Mouse (Mus musculus) CH12.LX (cell line): Measurements from ENCODE around the gene Pithd1.

Experiments
- CTCF ChIP-seq, 2 experiments: IDR thresholded peaks in 1 of 2; conservative IDR thresholded peaks in 1 of 2; 2 replicates each; pipeline ENCODE4 v1.5.1; 2011 to 2012; ENCODE audit warnings: low read depth in 2 of 2, low read length in 2 of 2, improper control_type of control experiment in 1 of 2, inconsistent platforms in 1 of 2, mild to moderate bottlenecking in 1 of 2, moderate library complexity in 1 of 2
- EP300 ChIP-seq: IDR thresholded peaks from 2 replicates; pipeline ENCODE4 v1.6.1; 2011; ENCODE audit warnings: low read length, improper control_type of control experiment
- GABPA ChIP-seq: IDR thresholded peaks from 2 replicates; pipeline ENCODE4 v1.6.1; 2012; ENCODE audit warnings: low read depth, low read length, improper control_type of control experiment, inconsistent platforms; ENCODE audit not compliant: insufficient replicate concordance
- HCFC1 ChIP-seq: IDR thresholded peaks from 2 replicates; pipeline ENCODE4 v1.6.1; 2012; ENCODE audit warnings: low read depth, mild to moderate bottlenecking, inconsistent platforms, low read length, improper control_type of control experiment
- IRF4 ChIP-seq: IDR thresholded peaks from 2 replicates; pipeline ENCODE4 v1.6.1; 2014; ENCODE audit warnings: low read depth, mild to moderate bottlenecking, inconsistent platforms, low read length, improper control_type of control experiment
- KAT2A ChIP-seq: IDR thresholded peaks from 2 replicates; pipeline ENCODE4 v1.6.1; 2012; ENCODE audit warnings: low read length, improper control_type of control experiment, inconsistent platforms; ENCODE audit not compliant: insufficient replicate concordance
- MAFK ChIP-seq: IDR thresholded peaks from 2 replicates; pipeline ENCODE4 v1.6.1; 2011; ENCODE audit warnings: low read length, improper control_type of control experiment; ENCODE audit not compliant: insufficient replicate concordance
- MXI1 ChIP-seq: IDR thresholded peaks from 2 replicates; pipeline ENCODE4 v1.6.1; 2011; ENCODE audit warnings: mild to moderate bottlenecking, low read depth, low read length, improper control_type of control experiment
- MYC ChIP-seq: IDR thresholded peaks from 2 replicates; pipeline ENCODE4 v1.6.1; 2011; ENCODE audit warnings: low read depth, mild to moderate bottlenecking, improper control_type of control experiment, low read length
- NELFE ChIP-seq: IDR thresholded peaks from 2 replicates; pipeline ENCODE4 v1.6.1; 2011; ENCODE audit warnings: low read depth, low read length, improper control_type of control experiment
- POLR2A ChIP-seq: IDR thresholded peaks from 2 replicates; pipeline ENCODE4 v1.6.1; 2011; ENCODE audit warnings: low read depth, mild to moderate bottlenecking, improper control_type of control experiment, low read length
- RAD21 ChIP-seq: IDR thresholded peaks from 2 replicates; pipeline ENCODE4 v1.6.1; 2011; ENCODE audit warnings: low read depth, mild to moderate bottlenecking, low read length, improper control_type of control experiment, moderate library complexity
- TBP ChIP-seq: conservative IDR thresholded peaks from 2 replicates; pipeline ENCODE4 v1.6.1; 2011; ENCODE audit warnings: low read depth, low read length, improper control_type of control experiment
- ZNF384 ChIP-seq: IDR thresholded peaks from 2 replicates; pipeline ENCODE4 v1.6.1; 2012; ENCODE audit warnings: low read depth, low read length, improper control_type of control experiment, inconsistent platforms

- TF ChIP-seq EP300 (no peak), CTCF (conservative IDR thresholded peaks at IDR 0.05 in 1 of 2, IDR thresholded peaks at IDR 0.05 in 1 of 2; ENCODE audit: low read depth in 2 of 2, low read length in 2 of 2) (no peak), TBP (no peak), POLR2A (no peak), GABPA (no peak), ZNF384 (no peak), NELFE (no peak), RAD21 (no peak), KAT2A (no peak), MXI1 (no peak), MAFK (no peak), MYC (no peak), HCFC1 (no peak), IRF4 (no peak)
These were observed 650 bp upstream of the Pithd1 start for GRCm38 (mm10) chr4:135987714-135988113.
